In the genomic region with DNA sequence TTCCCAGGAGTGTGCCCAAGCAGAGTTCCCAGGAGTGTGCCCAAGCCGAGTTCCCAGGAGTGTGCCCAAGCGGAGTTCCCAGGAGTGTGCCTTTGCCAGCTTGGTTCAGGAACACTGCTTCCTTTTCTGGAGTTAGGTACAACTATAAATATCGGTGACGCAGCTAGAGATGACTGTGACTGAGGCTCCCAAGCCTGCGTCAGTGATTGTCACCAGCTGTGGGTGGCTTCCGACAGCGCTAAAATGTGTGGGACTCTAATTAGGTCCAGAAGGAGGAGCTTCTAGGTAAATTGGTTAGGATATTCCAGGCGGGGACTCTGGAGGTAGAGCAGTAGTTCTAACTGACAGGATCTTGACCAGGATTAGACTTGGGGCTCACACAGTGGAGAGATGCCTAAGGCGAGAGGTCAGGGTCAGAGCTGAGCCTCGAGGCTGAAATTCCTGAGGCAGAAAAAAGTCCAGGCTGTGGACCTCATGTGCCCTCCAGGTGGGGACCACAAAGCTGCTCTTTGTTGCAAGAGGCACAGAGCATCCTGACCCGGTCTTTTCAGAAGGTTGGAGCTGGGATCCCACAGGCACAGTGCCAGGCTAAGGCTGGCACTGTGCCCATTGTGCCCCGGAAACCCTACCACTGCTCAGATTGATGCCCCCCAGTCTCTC, we compare ENCODE assay signal across 8 mouse cellular contexts. TPM values are rescaled to one million over a fixed set of nuclear protein-coding genes. Genes with fewer than 3 reads are reported as not detected.
A peak's percentile ranks its signal among the peaks of the same experiment; 100 is the strongest.
DNase-seq lines count a peak whose midpoint lies in the region; ATAC-seq lines count a peak whose summit lies in the region.

No protein-coding gene starts in this region.

- peaks cover 47% of the 10 kb centered on the region for H3K4me1 ChIP-seq in midbrain, embryonic 10.5 days
- peaks cover 11% of the 10 kb centered on the region; the same call in 1 of the 2 replicates for H3K4me1 ChIP-seq in midbrain, embryonic 14.5 days (ENCODE audit: control insufficient read depth, insufficient read depth, low read length)
- H3K4me1 ChIP-seq in forebrain, embryonic 16.5 days (replicated peaks; ENCODE audit: control insufficient read depth, insufficient read depth, low read length), result peaks cover 22% of the 10 kb centered on the region

- no peaks in the 10 kb centered on the region for H3K36me3 ChIP-seq in midbrain, embryonic 10.5 days
- no peaks in the 10 kb centered on the region for H3K36me3 ChIP-seq in midbrain, embryonic 14.5 days (ENCODE audit: control insufficient read depth, insufficient read depth, low read length)
- H3K36me3 ChIP-seq in forebrain, embryonic 16.5 days (ENCODE audit: control insufficient read depth, insufficient read depth), result no peaks in the 10 kb centered on the region

- peak overlapping the region; percentile 52; the same call in 1 of the 2 replicates for H3K27ac ChIP-seq in midbrain, embryonic 10.5 days (replicated peaks)
- no peak overlapping the region for H3K27ac ChIP-seq in midbrain, embryonic 14.5 days (replicated peaks; ENCODE audit: low read depth, low read length)
- no peak overlapping the region for H3K27ac ChIP-seq in forebrain, embryonic 16.5 days (ENCODE audit: low read length)

- ATAC-seq in midbrain, embryonic 14.5 days (ENCODE audit: low FRiP score, low TSS enrichment), result no peak
- ATAC-seq in forebrain, embryonic 16.5 days, result peak; percentile 14; the same call in 1 of the 2 replicates

- no peaks in the 10 kb centered on the region for H3K9me3 ChIP-seq in midbrain, embryonic 10.5 days (replicated peaks)
- no peaks in the 10 kb centered on the region for H3K9me3 ChIP-seq in midbrain, embryonic 14.5 days (ENCODE audit: control insufficient read depth, low read length)
- no peaks in the 10 kb centered on the region for H3K9me3 ChIP-seq in forebrain, embryonic 16.5 days (ENCODE audit: control insufficient read depth, low read length)

- DNase-seq in frontal cortex, adult 2 months (ENCODE audit: extremely low spot score in 1 of 2, low spot score in 1 of 2), result peak; percentile 77 to 90
- no peak for DNase-seq in frontal cortex, postnatal 10 days (ENCODE audit: low spot score in 2 of 2)
- DNase-seq in midbrain, embryonic 10.5 days (ENCODE audit: low spot score), result no peak
- no peak for DNase-seq in midbrain, embryonic 14.5 days
- peak; percentile 76 to 84 for DNase-seq in left cerebral cortex, postnatal 36 days (ENCODE audit: low spot score in 2 of 2)
- no peak for DNase-seq in urinary bladder, postnatal 4 days (ENCODE audit: low spot score in 2 of 2)
- no peak for DNase-seq in thymus, adult 18-20 months

- intact Hi-C loops in left cerebral cortex, postnatal 36 days (cut with DNase I), result no loop called here

- H3K9ac ChIP-seq in midbrain, embryonic 14.5 days (replicated peaks; ENCODE audit: low read length), result no peak overlapping the region
- no peak overlapping the region for H3K9ac ChIP-seq in forebrain, embryonic 16.5 days (replicated peaks; ENCODE audit: low read depth, low read length)

- H3K4me2 ChIP-seq in midbrain, embryonic 14.5 days (ENCODE audit: low read length), result no peak overlapping the region
- no peak overlapping the region for H3K4me2 ChIP-seq in forebrain, embryonic 16.5 days (ENCODE audit: low read length)

- no peak overlapping the region for H3K4me3 ChIP-seq in midbrain, embryonic 10.5 days
- no peak overlapping the region for H3K4me3 ChIP-seq in midbrain, embryonic 14.5 days (replicated peaks; ENCODE audit: low read depth, low read length)
- no peak overlapping the region for H3K4me3 ChIP-seq in forebrain, embryonic 16.5 days (replicated peaks; ENCODE audit: low read length)

- 52% methylated on average over 12 of the region's 12 CpGs for WGBS in midbrain, embryonic 10.5 days
- WGBS in midbrain, embryonic 14.5 days, result 50% methylated on average over 12 of the region's 12 CpGs
- WGBS in forebrain, embryonic 16.5 days, result 30% methylated on average over 12 of the region's 12 CpGs

- H3K27me3 ChIP-seq in midbrain, embryonic 10.5 days (ENCODE audit: low read depth, poor library complexity, severe bottlenecking), result peaks cover 7% of the 10 kb centered on the region; the same call in 1 of the 2 replicates
- H3K27me3 ChIP-seq in midbrain, embryonic 14.5 days (ENCODE audit: control insufficient read depth, insufficient read depth, low read length), result no peaks in the 10 kb centered on the region
- no peaks in the 10 kb centered on the region for H3K27me3 ChIP-seq in forebrain, embryonic 16.5 days (replicated peaks; ENCODE audit: control insufficient read depth, insufficient read depth, low read length)

RNA-seq across cellular contexts. Expression of a gene that starts 51.1 kb away (rescaled TPM):
- 111 and 120 TPM in 2 replicates for polyA plus RNA-seq in frontal cortex, adult 2 months (2012; rRNA removed)
- polyA plus RNA-seq in midbrain, embryonic 10.5 days (2016; fragmentation: Nextera tagmentation; extraction: Ambion mirVana), result 68.3 and 71.3 TPM in 2 replicates
- polyA plus RNA-seq in midbrain, embryonic 14.5 days (2014; fragmentation: Nextera tagmentation; extraction: Ambion mirVana), result 73.5 and 78.2 TPM in 2 replicates
- polyA plus RNA-seq in forebrain, embryonic 16.5 days (2015; fragmentation: Nextera tagmentation; extraction: Ambion mirVana), result 66.2 and 79.4 TPM in 2 replicates
- 10 to 100 TPM; 90.5 to 98.8 TPM for total RNA-seq in left cerebral cortex, postnatal 36 days (2021)

RNA-seq across cellular contexts. Expression of a gene that starts 52.8 kb away (rescaled TPM):
- 13.1 and 15.6 TPM in 2 replicates for polyA plus RNA-seq in frontal cortex, adult 2 months (2012; rRNA removed)
- 33.8 and 34.9 TPM in 2 replicates for polyA plus RNA-seq in midbrain, embryonic 10.5 days (2016; fragmentation: Nextera tagmentation; extraction: Ambion mirVana)
- 8.3 and 12.2 TPM in 2 replicates for polyA plus RNA-seq in midbrain, embryonic 14.5 days (2014; fragmentation: Nextera tagmentation; extraction: Ambion mirVana)
- polyA plus RNA-seq in forebrain, embryonic 16.5 days (2015; fragmentation: Nextera tagmentation; extraction: Ambion mirVana), result 20.9 and 21.5 TPM in 2 replicates
- 10 to 100 TPM; 11.6 to 13.3 TPM for total RNA-seq in left cerebral cortex, postnatal 36 days (2021)

RNA-seq across cellular contexts. Expression of a gene that starts 55.3 kb away (rescaled TPM):
- polyA plus RNA-seq in frontal cortex, adult 2 months (2012; rRNA removed), result 7.8 and 8.7 TPM in 2 replicates
- 2.3 and 2.6 TPM in 2 replicates for polyA plus RNA-seq in midbrain, embryonic 10.5 days (2016; fragmentation: Nextera tagmentation; extraction: Ambion mirVana)
- 0.73 and 1.2 TPM in 2 replicates for polyA plus RNA-seq in midbrain, embryonic 14.5 days (2014; fragmentation: Nextera tagmentation; extraction: Ambion mirVana)
- polyA plus RNA-seq in forebrain, embryonic 16.5 days (2015; fragmentation: Nextera tagmentation; extraction: Ambion mirVana), result 1.5 and 2.0 TPM in 2 replicates
- total RNA-seq in left cerebral cortex, postnatal 36 days (2021), result 1 to 10 TPM; 3.0 to 4.1 TPM

Comparison
In these comparisons a context has a peak if more than half of its experiments do, and no peak if none do; other contexts are left out.
1. DNase-seq: peak in frontal cortex, adult 2 months (2 of 2) and left cerebral cortex, postnatal 36 days (2 of 2); none in frontal cortex, postnatal 10 days (0 of 2), midbrain, embryonic 10.5 days (single experiment), midbrain, embryonic 14.5 days (single experiment), urinary bladder, postnatal 4 days (0 of 2) and thymus, adult 18-20 months (0 of 2).